Mouse (Mus musculus): ENCODE results near the gene Bco1. TPM values are rescaled to one million over a fixed set of nuclear protein-coding genes. Genes with fewer than 3 reads are reported as not detected.

The Bco1 gene
- polyA plus RNA-seq (2015; fragmentation: Nextera tagmentation; extraction: Ambion mirVana), result 5.6 and 5.8 TPM in 2 replicates

DNA sequence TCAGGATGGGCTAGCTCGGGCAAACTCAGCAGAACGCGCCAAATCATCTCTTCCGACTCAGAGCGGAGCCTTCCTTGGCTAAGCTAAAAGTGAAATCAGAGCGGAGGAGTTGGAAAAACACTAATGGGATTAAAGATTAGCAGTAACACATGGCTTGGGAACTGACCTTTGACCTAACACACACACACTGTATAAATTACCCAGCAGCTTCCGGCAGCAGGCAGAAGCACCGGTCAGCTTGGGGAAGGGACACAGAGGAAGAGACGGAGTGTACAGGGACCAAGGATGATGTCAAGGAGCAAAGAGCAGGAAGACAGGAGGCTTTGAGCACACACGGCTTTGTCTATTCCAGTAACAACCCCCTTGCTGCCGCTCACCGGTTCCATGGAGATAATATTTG, at the start of gene Bco1:
Bco1 (plus strand) TSS at position 208 of the 400 bp plus-strand sequence.
- WGBS (ENCODE audit: insufficient replicate concordance), result 72% methylated on average over 12 of the region's 12 CpGs
- ATAC-seq (ENCODE audit: low read depth), result peak; percentile 73
- no peaks in the 10 kb centered on the region for H3K27me3 ChIP-seq (ENCODE audit: control insufficient read depth, insufficient read depth, low read depth, low read length)

DNA sequence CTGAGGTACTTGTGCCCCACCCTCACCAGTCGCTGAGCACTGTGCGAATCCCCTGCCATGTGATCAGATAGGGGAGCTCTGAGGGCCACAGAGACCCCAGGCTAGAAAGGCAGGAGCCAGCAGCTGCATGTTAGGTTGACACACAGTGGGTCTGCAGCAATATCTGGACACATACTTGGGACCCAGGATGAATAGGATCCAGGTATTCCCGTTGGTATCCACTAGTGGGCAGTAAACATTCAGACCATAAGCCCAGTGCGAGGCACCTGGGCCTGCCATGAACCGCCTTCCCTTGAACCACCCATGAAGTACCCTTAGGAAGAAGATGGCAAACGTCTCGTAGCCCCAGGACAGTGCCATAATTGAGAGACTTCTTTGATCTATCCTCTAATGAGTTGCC, 46.2 kb upstream of the Bco1 start:
- Histone ChIP-seq H3K4me1 (ENCODE audit: control insufficient read depth, low read depth, low read length) (no peaks in the 10 kb centered on the region), H3K4me3 (ENCODE audit: low read depth, low read length) (no peak overlapping the region), H3K27ac (ENCODE audit: low read length) (no peak overlapping the region), H3K27me3 (ENCODE audit: control insufficient read depth, insufficient read depth, low read depth, low read length) (no peaks in the 10 kb centered on the region), H3K36me3 (ENCODE audit: control insufficient read depth, insufficient read depth) (no peaks in the 10 kb centered on the region), H3K9ac (ENCODE audit: low read depth, low read length) (no peak overlapping the region), H3K4me2 (ENCODE audit: low read depth, low read length) (no peak overlapping the region), H3K9me3 (replicated peaks; ENCODE audit: control insufficient read depth, low read length) (no peaks in the 10 kb centered on the region)
- WGBS (ENCODE audit: insufficient replicate concordance), result 54% methylated on average over 7 of the region's 7 CpGs
- ATAC-seq (ENCODE audit: low read depth), result no peak

More for the DNA sequence above, at the start of gene Bco1:
- no peak within 1 kb of the TSS for H3K27ac ChIP-seq (ENCODE audit: low read length)
- H3K4me3 ChIP-seq (ENCODE audit: low read depth, low read length), result peak within 1 kb of the TSS; percentile 13; the same call in 1 of the 2 replicates
- no peak within 1 kb of the TSS for H3K9ac ChIP-seq (ENCODE audit: low read depth, low read length)
- H3K4me1 ChIP-seq (ENCODE audit: control insufficient read depth, low read depth, low read length), result peaks cover 3% of the 10 kb centered on the region
- no peaks in the 10 kb centered on the region for H3K36me3 ChIP-seq (ENCODE audit: control insufficient read depth, insufficient read depth)
- H3K9me3 ChIP-seq (replicated peaks; ENCODE audit: control insufficient read depth, low read length), result no peaks in the 10 kb centered on the region
- H3K4me2 ChIP-seq (ENCODE audit: low read depth, low read length), result peak within 1 kb of the TSS; percentile 17

DNA sequence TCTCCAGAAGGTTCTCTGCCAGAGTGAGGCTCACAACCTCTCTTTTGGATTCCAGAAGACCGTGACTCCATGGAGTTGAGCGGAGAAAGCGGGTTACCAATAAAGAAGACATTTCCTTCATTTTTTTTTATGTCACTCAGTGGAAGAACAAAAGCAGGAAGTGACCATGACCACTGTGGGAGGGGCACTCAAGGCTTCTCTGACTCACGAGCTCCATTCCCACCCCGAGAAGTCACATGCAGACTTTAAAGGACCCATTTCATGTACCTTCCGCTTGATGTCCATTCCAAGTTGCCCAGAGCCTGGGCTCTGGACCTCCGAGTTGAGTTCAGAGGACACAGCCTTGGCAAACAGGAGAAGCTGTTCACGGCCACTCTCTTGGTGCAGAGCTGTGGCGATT, 44.9 kb upstream of the Bco1 start:
- H3K9ac ChIP-seq (ENCODE audit: low read depth, low read length), result no peak overlapping the region
- 45% methylated on average over 9 of the region's 9 CpGs for WGBS (ENCODE audit: insufficient replicate concordance)
- no peaks in the 10 kb centered on the region for H3K9me3 ChIP-seq (replicated peaks; ENCODE audit: control insufficient read depth, low read length)
- ATAC-seq (ENCODE audit: low read depth), result no peak
- H3K4me2 ChIP-seq (ENCODE audit: low read depth, low read length), result no peak overlapping the region
- H3K27ac ChIP-seq (ENCODE audit: low read length), result no peak overlapping the region
- H3K4me1 ChIP-seq (ENCODE audit: control insufficient read depth, low read depth, low read length), result no peaks in the 10 kb centered on the region
- no peaks in the 10 kb centered on the region for H3K36me3 ChIP-seq (ENCODE audit: control insufficient read depth, insufficient read depth)
- no peak overlapping the region for H3K4me3 ChIP-seq (ENCODE audit: low read depth, low read length)
- no peaks in the 10 kb centered on the region for H3K27me3 ChIP-seq (ENCODE audit: control insufficient read depth, insufficient read depth, low read depth, low read length)

GRCm38 (mm10) chr8:117051316-117051715, 44.3 kb upstream of the Bco1 start:
- no peaks in the 10 kb centered on the region for H3K27me3 ChIP-seq (ENCODE audit: control insufficient read depth, insufficient read depth, low read depth, low read length)
- no peak overlapping the region for H3K9ac ChIP-seq (ENCODE audit: low read depth, low read length)
- no peak overlapping the region for H3K4me2 ChIP-seq (ENCODE audit: low read depth, low read length)
- H3K4me3 ChIP-seq (ENCODE audit: low read depth, low read length), result no peak overlapping the region
- no peaks in the 10 kb centered on the region for H3K36me3 ChIP-seq (ENCODE audit: control insufficient read depth, insufficient read depth)
- no peaks in the 10 kb centered on the region for H3K4me1 ChIP-seq (ENCODE audit: control insufficient read depth, low read depth, low read length)
- WGBS (ENCODE audit: insufficient replicate concordance), result 47% methylated on average over 9 of the region's 9 CpGs
- ATAC-seq (ENCODE audit: low read depth), result no peak
- no peaks in the 10 kb centered on the region for H3K9me3 ChIP-seq (replicated peaks; ENCODE audit: control insufficient read depth, low read length)
- H3K27ac ChIP-seq (ENCODE audit: low read length), result no peak overlapping the region

GRCm38 (mm10) chr8:117053135-117054079, 42.2 kb upstream of the Bco1 start:
- Histone ChIP-seq H3K27me3 (ENCODE audit: control insufficient read depth, insufficient read depth, low read depth, low read length) (0 out of 2 replicates have a peak, but pooled peaks cover 2% of the 10 kb centered on the region), H3K9me3 (replicated peaks; ENCODE audit: control insufficient read depth, low read length) (no peaks in the 10 kb centered on the region), H3K4me1 (ENCODE audit: control insufficient read depth, low read depth, low read length) (no peaks in the 10 kb centered on the region), H3K4me2 (ENCODE audit: low read depth, low read length) (no peak overlapping the region), H3K36me3 (ENCODE audit: control insufficient read depth, insufficient read depth) (no peaks in the 10 kb centered on the region), H3K27ac (ENCODE audit: low read length) (no peak overlapping the region), H3K9ac (ENCODE audit: low read depth, low read length) (no peak overlapping the region), H3K4me3 (ENCODE audit: low read depth, low read length) (no peak overlapping the region)
- 48% methylated on average over 12 of the region's 12 CpGs for WGBS (ENCODE audit: insufficient replicate concordance)
- no peak for ATAC-seq (ENCODE audit: low read depth)

GRCm38 (mm10) chr8:117054146-117054545, 41.5 kb upstream of the Bco1 start:
- Histone ChIP-seq H3K9ac (ENCODE audit: low read depth, low read length) (no peak overlapping the region), H3K27ac (ENCODE audit: low read length) (no peak overlapping the region), H3K4me1 (ENCODE audit: control insufficient read depth, low read depth, low read length) (no peaks in the 10 kb centered on the region), H3K27me3 (ENCODE audit: control insufficient read depth, insufficient read depth, low read depth, low read length) (0 out of 2 replicates have a peak, but pooled peaks cover 2% of the 10 kb centered on the region), H3K9me3 (replicated peaks; ENCODE audit: control insufficient read depth, low read length) (no peaks in the 10 kb centered on the region), H3K4me2 (ENCODE audit: low read depth, low read length) (no peak overlapping the region), H3K36me3 (ENCODE audit: control insufficient read depth, insufficient read depth) (no peaks in the 10 kb centered on the region), H3K4me3 (ENCODE audit: low read depth, low read length) (no peak overlapping the region)
- no peak for ATAC-seq (ENCODE audit: low read depth)
- 53% methylated on average over 3 of the region's 3 CpGs for WGBS (ENCODE audit: insufficient replicate concordance)

- Histone ChIP-seq H3K27me3 (ENCODE audit: control insufficient read depth, insufficient read depth, low read depth, low read length) (0 out of 2 replicates have a peak, but pooled peaks cover 2% of the 10 kb centered on the region), H3K4me1 (ENCODE audit: control insufficient read depth, low read depth, low read length) (no peaks in the 10 kb centered on the region), H3K27ac (ENCODE audit: low read length) (no peak overlapping the region), H3K9me3 (replicated peaks; ENCODE audit: control insufficient read depth, low read length) (no peaks in the 10 kb centered on the region), H3K4me2 (ENCODE audit: low read depth, low read length) (no peak overlapping the region), H3K4me3 (ENCODE audit: low read depth, low read length) (no peak overlapping the region), H3K36me3 (ENCODE audit: control insufficient read depth, insufficient read depth) (no peaks in the 10 kb centered on the region), H3K9ac (ENCODE audit: low read depth, low read length) (no peak overlapping the region)
- WGBS (ENCODE audit: insufficient replicate concordance), result 20% methylated on average over 6 of the region's 6 CpGs
- peak; percentile 27; the same call in 1 of the 2 replicates for ATAC-seq (ENCODE audit: low read depth)
These were observed 40.6 kb upstream of the Bco1 start for GRCm38 (mm10) chr8:117055097-117055496.

GRCm38 (mm10) chr8:117059021-117059420, 36.6 kb upstream of the Bco1 start:
- H3K36me3 ChIP-seq (ENCODE audit: control insufficient read depth, insufficient read depth), result no peaks in the 10 kb centered on the region
- H3K27ac ChIP-seq (ENCODE audit: low read length), result no peak overlapping the region
- H3K4me2 ChIP-seq (ENCODE audit: low read depth, low read length), result no peak overlapping the region
- no peak for ATAC-seq (ENCODE audit: low read depth)
- WGBS (ENCODE audit: insufficient replicate concordance), result 61% methylated on average over 7 of the region's 7 CpGs
- no peak overlapping the region for H3K9ac ChIP-seq (ENCODE audit: low read depth, low read length)
- H3K27me3 ChIP-seq (ENCODE audit: control insufficient read depth, insufficient read depth, low read depth, low read length), result 0 out of 2 replicates have a peak, but pooled peaks cover 2% of the 10 kb centered on the region
- no peaks in the 10 kb centered on the region for H3K4me1 ChIP-seq (ENCODE audit: control insufficient read depth, low read depth, low read length)
- no peaks in the 10 kb centered on the region for H3K9me3 ChIP-seq (replicated peaks; ENCODE audit: control insufficient read depth, low read length)
- H3K4me3 ChIP-seq (ENCODE audit: low read depth, low read length), result no peak overlapping the region

- ATAC-seq (ENCODE audit: low read depth), result no peak
- WGBS (ENCODE audit: insufficient replicate concordance), result 69% methylated on average over 13 of the region's 13 CpGs
- no peak overlapping the region for H3K9ac ChIP-seq (ENCODE audit: low read depth, low read length)
- no peaks in the 10 kb centered on the region for H3K36me3 ChIP-seq (ENCODE audit: control insufficient read depth, insufficient read depth)
- H3K4me2 ChIP-seq (ENCODE audit: low read depth, low read length), result no peak overlapping the region
- H3K27ac ChIP-seq (ENCODE audit: low read length), result no peak overlapping the region
- H3K27me3 ChIP-seq (ENCODE audit: control insufficient read depth, insufficient read depth, low read depth, low read length), result 0 out of 2 replicates have a peak, but pooled peaks cover 2% of the 10 kb centered on the region
- no peaks in the 10 kb centered on the region for H3K9me3 ChIP-seq (replicated peaks; ENCODE audit: control insufficient read depth, low read length)
- H3K4me3 ChIP-seq (ENCODE audit: low read depth, low read length), result no peak overlapping the region
- H3K4me1 ChIP-seq (ENCODE audit: control insufficient read depth, low read depth, low read length), result no peaks in the 10 kb centered on the region
These were observed 35.3 kb upstream of the Bco1 start for GRCm38 (mm10) chr8:117060306-117060705.
